Mouse (Mus musculus) brain, embryonic 14.5 days (tissue): ENCODE data around the gene Gm36864. TPM values are rescaled to one million over a fixed set of nuclear protein-coding genes. Genes with fewer than 3 reads are reported as not detected.
"Not testable (repeated sequence)": the region's sequence is repeated elsewhere in the genome, so short reads cannot be mapped to it uniquely, and the experiment has no call there.

Source experiments
- DNase-seq: peaks from one replicate; pipeline ENCODE4 v3.0.0-alpha.2; 2011; ENCODE audit warnings: low read depth
- CTCF ChIP-seq: fragments of 200-500 bp; IDR thresholded peaks from 2 replicates; pipeline ENCODE4 v1.5.1; 2012; ENCODE audit warnings: inconsistent platforms, mild to moderate bottlenecking, moderate library complexity, borderline replicate concordance; ENCODE audit not compliant: insufficient read depth, insufficient read length; ENCODE audit errors: extremely low read depth
- POLR2A ChIP-seq: fragments of 200-500 bp; IDR thresholded peaks from 2 replicates; pipeline ENCODE4 v1.6.1; 2012; ENCODE audit warnings: mild to moderate bottlenecking, inconsistent platforms, borderline replicate concordance; ENCODE audit not compliant: poor library complexity, insufficient read depth, insufficient read length, severe bottlenecking; ENCODE audit errors: extremely low read depth
- polyA plus RNA-seq: library from polyadenylated mRNA; depleted of rRNA; stranded (reverse); fragments of >200 nt; gene quantifications from 2 replicates; pipeline ENCODE4 v1.2.3, GENCODE M21; 2012; rRNA removed

The Gm36864 gene
- polyA plus RNA-seq = not detected in 2 replicates

- TF ChIP-seq POLR2A (no peak), CTCF (no peak)
- DNase-seq = no peak
Measured at GRCm38 (mm10) chr7:44235909-44236308, at the start of gene Gm36864. TSS of gene Gm36864 (plus strand) at chr7:44236177.

- not testable (repeated sequence) for DNase-seq
Measured at GRCm38 (mm10) chr7:44186516-44186915, 49.5 kb upstream of the Gm36864 start.

- DNase-seq = not testable (repeated sequence)
Measured at GRCm38 (mm10) chr7:44187936-44188335, 48.0 kb upstream of the Gm36864 start, which contains the start of gene Klk1b24. TSS of gene Klk1b24 (plus strand) at chr7:44188236.

- DNase-seq = not testable (repeated sequence)
Measured at GRCm38 (mm10) chr7:44193466-44193865, 42.5 kb upstream of the Gm36864 start.

- no peak for DNase-seq
Measured at GRCm38 (mm10) chr7:44197891-44198290, 38.1 kb upstream of the Gm36864 start, which contains the start of gene Klk1b3. TSS of gene Klk1b3 (plus strand) at chr7:44198191.

GRCm38 (mm10) chr7:44207135-44207534 is 28.8 kb upstream of the Gm36864 start, which contains the start of gene Klk1b4:
TSS of gene Klk1b4 (plus strand) at chr7:44207435.
- DNase-seq = not testable (repeated sequence)

More at GRCm38 (mm10) chr7:44197891-44198290, 38.1 kb upstream of the Gm36864 start, which contains the start of gene Klk1b3:
- TF ChIP-seq POLR2A = no peak
- no peak for TF ChIP-seq CTCF

GRCm38 (mm10) chr7:44208307-44208706 is 27.7 kb upstream of the Gm36864 start:
- DNase-seq = no peak
- no peak for TF ChIP-seq POLR2A
- TF ChIP-seq CTCF = no peak

- no peak for DNase-seq
- TF ChIP-seq CTCF = no peak
- TF ChIP-seq POLR2A = no peak
Measured at GRCm38 (mm10) chr7:44215645-44216044, 20.3 kb upstream of the Gm36864 start, which contains the start of gene Klk1b5. TSS of gene Klk1b5 (plus strand) at chr7:44215945.

GRCm38 (mm10) chr7:44221601-44222000 is 14.4 kb upstream of the Gm36864 start:
- not testable (repeated sequence) for DNase-seq

GRCm38 (mm10) chr7:44222335-44222734 is 13.6 kb upstream of the Gm36864 start:
- not testable (repeated sequence) for DNase-seq

- no peak for DNase-seq
- no peak for TF ChIP-seq CTCF
- TF ChIP-seq POLR2A = no peak
Measured at GRCm38 (mm10) chr7:44225076-44225475, 10.9 kb upstream of the Gm36864 start, which contains the start of gene Klk1. TSS of gene Klk1 (plus strand) at chr7:44225360.

GRCm38 (mm10) chr7:44239913-44240312 is 3.9 kb downstream of the Gm36864 start:
- TF ChIP-seq POLR2A = no peak
- TF ChIP-seq CTCF = no peak
- DNase-seq = no peak

- no peak for TF ChIP-seq POLR2A
- TF ChIP-seq CTCF = no peak
- no peak for DNase-seq
Measured at GRCm38 (mm10) chr7:44240712-44241111, 4.7 kb downstream of the Gm36864 start.

- no peak for TF ChIP-seq POLR2A
- TF ChIP-seq CTCF = no peak
- no peak for DNase-seq
Measured at GRCm38 (mm10) chr7:44241163-44241562, 5.2 kb downstream of the Gm36864 start.
